Mouse (Mus musculus) ovary, postnatal 14 days (tissue): ENCODE results near the gene Gtpbp8.

ENCODE experiments used
- DNase-seq: peaks from one replicate; pipeline ENCODE4 v3.0.0; 2022; ENCODE audit warnings: low spot score

The Gtpbp8 gene

GRCm38 (mm10) chr16:44745866-44746562, at the start of gene Gtpbp8:
TSS of gene Gtpbp8 (minus strand) at chr16:44746363.
- peak; percentile 66 for DNase-seq

GRCm38 (mm10) chr16:44794416-44794815, 48.3 kb upstream of the Gtpbp8 start:
- no peak for DNase-seq

GRCm38 (mm10) chr16:44786934-44787333, 40.8 kb upstream of the Gtpbp8 start:
- DNase-seq = no peak

GRCm38 (mm10) chr16:44780751-44781150, 34.6 kb upstream of the Gtpbp8 start:
- no peak for DNase-seq

GRCm38 (mm10) chr16:44779494-44779893, 33.3 kb upstream of the Gtpbp8 start:
- no peak for DNase-seq

- DNase-seq = no peak
Observed at GRCm38 (mm10) chr16:44778538-44779147, 32.5 kb upstream of the Gtpbp8 start.

- DNase-seq = no peak
Observed at GRCm38 (mm10) chr16:44774201-44774600, 28.0 kb upstream of the Gtpbp8 start.

- no peak for DNase-seq
Observed at GRCm38 (mm10) chr16:44773673-44774072, 27.5 kb upstream of the Gtpbp8 start.

GRCm38 (mm10) chr16:44772577-44772976, 26.4 kb upstream of the Gtpbp8 start:
- DNase-seq = no peak

- DNase-seq = no peak
Observed at GRCm38 (mm10) chr16:44767967-44768366, 21.8 kb upstream of the Gtpbp8 start.

- no peak for DNase-seq
Observed at GRCm38 (mm10) chr16:44767506-44767905, 21.3 kb upstream of the Gtpbp8 start.

GRCm38 (mm10) chr16:44766320-44766892, 20.2 kb upstream of the Gtpbp8 start:
- DNase-seq = no peak

- no peak for DNase-seq
Observed at GRCm38 (mm10) chr16:44765555-44766319, 19.6 kb upstream of the Gtpbp8 start, which contains the start of gene Cd200r1. TSS of gene Cd200r1 (plus strand) at chr16:44765736.

GRCm38 (mm10) chr16:44761811-44762210, 15.6 kb upstream of the Gtpbp8 start:
- no peak for DNase-seq

- no peak for DNase-seq
Observed at GRCm38 (mm10) chr16:44757700-44758099, 11.5 kb upstream of the Gtpbp8 start.

- no peak for DNase-seq
Observed at GRCm38 (mm10) chr16:44748007-44748406, 1.8 kb upstream of the Gtpbp8 start.

- no peak for DNase-seq
Observed at GRCm38 (mm10) chr16:44745471-44745865, 695 bp downstream of the Gtpbp8 start.

GRCm38 (mm10) chr16:44742753-44743152, 3.4 kb downstream of the Gtpbp8 start:
- DNase-seq = no peak

GRCm38 (mm10) chr16:44736118-44736517, 10.0 kb downstream of the Gtpbp8 start:
- no peak for DNase-seq

GRCm38 (mm10) chr16:44735676-44736075, 10.5 kb downstream of the Gtpbp8 start:
- DNase-seq = no peak

GRCm38 (mm10) chr16:44734059-44734458, 12.1 kb downstream of the Gtpbp8 start:
- DNase-seq = no peak

GRCm38 (mm10) chr16:44727525-44727924, 18.6 kb downstream of the Gtpbp8 start:
- no peak for DNase-seq
